Mouse (Mus musculus) adrenal gland, postnatal 25 days (tissue): ENCODE results near the gene Ppp1r1b. TPM values are rescaled to one million over a fixed set of nuclear protein-coding genes. Genes with fewer than 3 reads are reported as not detected.

ENCODE experiments used
- DNase-seq: peaks from one replicate; pipeline ENCODE4 v3.0.0; 2021; ENCODE audit warnings: mixed read lengths
- total RNA-seq: library from RNA; stranded (reverse); gene quantifications from 2 replicates; pipeline ENCODE4 v1.2.3, GENCODE M21; 2021

The Ppp1r1b gene
- total RNA-seq, 1 experiment from 2014 or later = 0.24 TPM

GRCm38 (mm10) chr11:98347385-98348082, 670 bp upstream of the Ppp1r1b start:
- no peak for DNase-seq

- no peak for DNase-seq
Observed at GRCm38 (mm10) chr11:98349308-98349707, 1.1 kb downstream of the Ppp1r1b start.

- DNase-seq = no peak
Observed at GRCm38 (mm10) chr11:98352272-98352990, 4.2 kb downstream of the Ppp1r1b start.

DNA sequence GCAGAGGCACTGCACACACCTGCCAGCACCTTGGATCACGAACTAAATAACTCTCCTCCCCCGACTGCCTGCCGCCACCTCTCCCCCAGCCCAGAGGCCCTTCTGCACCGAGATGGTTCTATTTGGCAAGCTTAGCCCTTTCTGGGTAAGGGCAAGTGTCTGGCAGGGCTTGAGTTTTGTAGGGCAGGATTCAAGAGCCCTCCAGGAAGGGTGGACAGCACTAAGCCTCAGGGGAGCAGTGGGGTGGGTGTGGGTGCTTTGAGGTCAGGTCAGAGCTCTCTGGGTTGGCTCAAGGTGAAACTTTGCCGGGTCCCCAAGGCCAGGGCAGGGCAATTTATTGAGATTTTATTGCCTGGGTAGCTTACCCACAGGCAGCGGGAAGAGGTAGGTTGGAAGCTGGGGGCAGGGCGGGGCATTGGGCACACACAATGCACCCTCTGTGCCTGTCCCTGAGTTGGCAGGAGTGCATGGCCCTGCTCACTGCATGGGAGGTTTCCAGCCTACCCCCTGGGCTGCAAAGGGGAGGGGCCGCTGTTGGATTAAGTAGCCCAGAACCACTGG, 5.5 kb downstream of the Ppp1r1b start:
- no peak for DNase-seq

- DNase-seq = no peak
Observed at GRCm38 (mm10) chr11:98354445-98354844, 6.2 kb downstream of the Ppp1r1b start.

- DNase-seq = no peak
Observed at GRCm38 (mm10) chr11:98355732-98356299, 7.6 kb downstream of the Ppp1r1b start.

DNA sequence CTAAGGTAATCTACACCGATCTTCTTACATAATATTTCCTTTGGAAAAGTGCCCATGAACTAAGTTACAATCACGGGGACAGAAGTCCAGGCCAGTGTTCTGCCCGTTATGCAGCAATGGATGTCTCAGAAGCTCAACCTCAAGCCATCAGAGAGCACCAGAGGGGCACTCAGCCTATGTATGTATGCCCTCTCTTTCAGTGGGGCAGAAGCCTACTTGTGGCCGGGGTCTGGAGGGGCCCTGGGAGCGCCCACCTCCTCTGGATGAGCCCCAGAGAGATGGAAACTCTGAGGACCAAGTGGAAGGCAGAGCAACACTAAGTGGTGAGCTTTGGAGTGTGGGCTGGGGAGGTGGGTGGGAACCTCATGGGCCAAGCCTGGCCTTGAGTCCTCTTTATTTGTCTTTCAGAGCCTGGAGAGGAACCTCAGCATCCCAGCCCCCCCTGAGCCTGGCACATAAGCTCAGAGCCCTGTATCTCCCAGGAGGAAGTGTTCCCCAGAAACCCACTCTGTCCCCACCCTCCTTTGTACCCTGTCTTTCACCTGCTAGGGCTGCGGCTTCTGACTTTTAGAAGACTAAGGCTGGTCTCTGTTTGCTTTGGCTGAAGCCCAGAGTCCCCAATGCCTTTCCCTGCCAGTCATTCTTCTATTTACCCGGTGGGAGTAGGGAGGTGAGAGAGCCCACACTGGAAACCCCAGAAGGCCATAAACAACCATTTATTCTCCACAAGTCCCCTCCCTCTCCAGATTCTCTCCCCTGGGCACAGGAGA, 8.6 kb downstream of the Ppp1r1b start:
- no peak for DNase-seq

GRCm38 (mm10) chr11:98357396-98358160, 9.4 kb downstream of the Ppp1r1b start:
- DNase-seq = no peak

DNA sequence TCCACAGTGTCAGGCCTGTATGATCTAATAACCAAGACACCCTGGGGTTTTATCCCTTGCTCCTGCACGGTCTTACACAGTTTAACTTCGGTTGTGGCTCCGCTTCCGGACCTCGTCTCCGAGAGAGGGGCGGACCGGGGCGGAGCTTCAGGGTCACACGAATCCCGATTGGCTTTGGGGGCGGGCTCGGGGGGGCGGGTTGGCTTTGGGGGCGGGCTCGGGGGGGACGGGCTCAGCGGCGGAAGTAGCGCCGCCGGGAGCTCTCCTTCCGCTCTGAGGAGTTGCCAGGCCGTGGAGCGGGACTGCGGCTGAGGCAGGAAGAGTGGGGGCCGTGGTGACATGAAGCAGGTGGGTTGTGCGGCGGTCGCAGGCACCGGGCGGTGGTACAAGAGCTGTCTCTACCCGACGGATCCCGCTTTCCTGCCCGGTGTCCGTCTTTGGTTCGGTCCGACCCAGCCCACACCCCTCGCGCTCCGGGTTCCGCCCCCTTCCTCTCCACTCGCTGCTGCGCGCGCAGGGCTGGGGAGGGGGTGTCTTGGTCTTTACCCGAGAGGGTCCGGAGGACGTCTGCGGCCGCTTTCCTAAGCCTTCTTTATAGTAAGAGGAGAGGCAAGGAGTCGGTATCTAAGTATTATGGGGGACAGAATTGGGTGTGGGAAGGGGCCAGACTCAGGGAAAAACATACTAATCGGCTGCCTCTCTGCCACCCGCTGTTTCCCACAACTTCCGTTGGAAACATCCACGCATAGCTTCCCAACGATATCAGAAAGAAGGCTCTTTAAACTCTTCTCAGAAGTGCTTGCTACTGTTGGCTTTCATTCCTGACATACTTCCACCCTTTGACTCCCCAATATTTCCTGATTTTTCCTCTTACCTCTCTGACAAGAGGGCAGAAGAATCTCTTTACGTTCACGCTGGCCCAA, 10.2 kb downstream of the Ppp1r1b start, which contains the start of gene Stard3:
Gene Stard3 (plus strand): TSS at position 208 of the 923 bp plus-strand sequence.
- DNase-seq = peak; percentile 90

DNA sequence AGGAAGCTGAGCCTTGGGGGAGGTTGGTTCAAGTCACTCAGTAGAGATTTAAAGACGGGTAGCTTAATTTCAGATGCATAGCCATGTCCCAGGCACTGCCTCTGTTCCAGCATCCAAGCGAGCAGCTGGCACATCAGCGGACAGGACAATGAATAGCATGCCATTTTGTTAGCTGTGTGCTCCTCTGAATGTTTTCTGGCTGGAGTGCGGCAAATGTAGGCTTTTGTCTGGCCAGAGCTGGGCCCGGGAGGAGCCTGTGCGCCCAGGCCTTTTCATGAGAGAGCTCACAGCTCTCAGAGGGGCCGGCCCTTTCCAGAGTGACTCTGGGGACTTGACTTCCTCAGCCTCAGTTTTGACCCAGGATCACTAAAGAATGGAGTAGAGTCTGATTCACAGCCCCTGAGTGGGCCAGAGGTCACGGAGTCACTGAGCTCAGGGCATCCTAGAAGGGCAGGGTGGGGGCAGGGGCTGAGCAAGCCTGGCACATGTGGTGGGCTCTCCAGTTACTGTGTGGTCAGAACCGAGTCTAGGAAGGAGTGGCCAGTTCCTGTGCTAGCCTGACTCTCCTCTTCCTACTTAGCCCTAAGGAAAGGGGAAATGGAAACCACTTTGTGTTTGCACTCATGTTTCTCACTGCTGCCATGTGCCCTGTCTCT, 12.8 kb downstream of the Ppp1r1b start:
- DNase-seq = no peak

GRCm38 (mm10) chr11:98363817-98364216, 15.6 kb downstream of the Ppp1r1b start:
- DNase-seq = no peak

- DNase-seq = no peak
Observed at GRCm38 (mm10) chr11:98364410-98364809, 16.2 kb downstream of the Ppp1r1b start.

GRCm38 (mm10) chr11:98366290-98366689, 18.1 kb downstream of the Ppp1r1b start:
- no peak for DNase-seq

DNA sequence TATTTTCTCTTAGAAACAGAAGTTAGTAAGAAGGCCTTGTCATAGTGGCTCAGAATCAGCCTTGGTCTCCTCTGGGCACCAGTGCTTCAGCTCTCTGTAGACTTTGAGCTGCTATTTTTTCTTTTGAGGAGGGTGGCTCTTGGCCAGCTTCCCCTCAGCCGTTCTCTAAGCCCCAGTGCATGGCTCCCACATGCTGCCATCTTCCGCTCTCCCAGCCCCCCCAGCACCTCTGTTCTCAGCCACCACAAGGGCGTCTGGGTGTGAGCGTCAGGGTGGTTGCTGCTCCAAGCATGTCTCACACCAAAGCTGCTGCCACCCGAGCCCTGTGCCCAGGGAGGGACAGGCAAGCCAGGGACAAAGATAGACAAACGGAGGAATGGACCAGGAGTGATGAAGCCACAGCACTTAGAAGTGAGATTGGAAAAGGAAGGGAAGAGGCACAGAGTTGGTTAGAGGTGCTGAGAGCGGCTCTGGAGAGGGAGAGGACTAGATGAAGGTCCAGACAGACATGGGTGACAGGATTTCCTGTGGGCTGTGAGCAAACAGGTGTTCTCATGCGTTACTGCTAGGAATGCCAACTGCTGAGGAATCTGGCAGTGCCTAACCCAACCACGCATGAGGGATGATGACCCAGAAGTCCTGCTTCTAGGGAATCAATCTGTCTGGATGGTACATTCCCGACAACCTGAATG, 19.1 kb downstream of the Ppp1r1b start:
- DNase-seq = no peak

DNA sequence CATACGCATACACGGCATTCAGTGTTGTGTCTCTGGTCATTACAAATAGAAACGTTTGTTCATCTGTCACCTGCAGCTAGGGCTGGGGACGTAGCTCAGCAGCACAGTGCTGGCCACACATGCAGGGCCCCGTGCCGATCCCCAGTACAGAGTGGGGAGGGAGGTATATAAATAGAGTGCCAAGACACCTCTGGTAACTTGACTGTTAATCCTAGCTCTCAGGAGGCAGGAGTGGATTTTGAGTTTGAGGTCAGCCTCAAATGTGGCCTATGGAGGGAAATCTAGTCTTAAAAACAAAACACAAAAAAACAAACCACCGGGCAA, 19.6 kb downstream of the Ppp1r1b start:
- no peak for DNase-seq

DNA sequence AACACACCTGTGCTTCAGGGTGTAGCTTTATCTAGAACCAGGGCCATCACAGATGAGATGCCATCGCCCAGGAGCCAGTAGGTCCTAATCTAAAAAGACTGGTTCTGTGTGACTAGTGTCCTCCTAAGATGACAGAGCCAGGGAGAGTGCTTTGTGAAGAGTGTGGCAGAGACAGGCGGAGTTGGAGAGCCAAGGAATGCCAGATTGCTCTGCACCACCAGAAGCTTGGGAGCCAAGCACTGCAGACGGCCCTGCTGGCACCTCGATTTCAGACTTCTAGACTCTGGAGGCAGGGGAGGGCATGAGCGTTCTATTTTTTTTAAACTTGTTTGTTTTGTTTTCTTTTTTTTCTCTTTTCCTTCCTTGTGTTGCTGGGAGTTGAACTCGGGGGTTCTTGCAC, 21.1 kb downstream of the Ppp1r1b start:
- DNase-seq = no peak

GRCm38 (mm10) chr11:98370588-98370987, 22.4 kb downstream of the Ppp1r1b start:
- DNase-seq = no peak

DNA sequence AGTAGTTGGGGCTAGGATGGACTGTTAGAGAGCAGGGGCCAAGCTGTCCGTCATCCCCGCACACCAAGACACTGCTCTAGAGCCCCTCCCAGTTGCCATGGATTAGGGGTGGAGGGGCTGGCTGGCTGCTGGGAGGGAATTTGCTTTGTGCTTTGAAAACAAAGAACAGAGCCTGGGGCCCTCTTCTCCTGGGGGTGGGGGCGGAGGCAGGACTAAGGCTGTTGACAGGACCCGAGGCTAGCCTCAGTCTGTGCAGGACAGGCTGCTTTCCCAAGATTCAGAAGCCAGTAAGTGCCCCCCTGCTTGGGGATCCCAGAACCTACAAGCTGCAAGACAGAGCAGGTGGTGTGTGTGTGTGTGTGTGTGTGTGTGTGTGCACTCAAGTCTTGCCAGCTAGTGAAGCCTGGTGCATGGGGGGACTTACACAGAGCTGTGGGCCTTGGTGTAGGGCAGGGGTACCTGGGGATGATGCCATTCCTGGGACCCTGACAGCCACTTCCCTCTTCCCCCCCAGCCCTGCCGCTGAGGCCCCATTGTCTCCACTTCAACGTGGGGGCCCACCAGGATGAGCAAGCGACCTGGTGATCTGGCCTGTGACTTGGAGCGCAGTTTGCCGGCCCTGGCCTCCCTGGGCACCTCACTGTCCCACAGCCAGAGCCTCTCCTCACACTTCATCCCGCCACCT, 23.5 kb downstream of the Ppp1r1b start:
- DNase-seq = no peak

- DNase-seq = peak; percentile 51
Observed at GRCm38 (mm10) chr11:98372406-98372805, 24.2 kb downstream of the Ppp1r1b start.
